Mouse (Mus musculus): ENCODE data around the gene C87499. TPM values are rescaled to one million over a fixed set of nuclear protein-coding genes. Genes with fewer than 3 reads are reported as not detected.
A peak's percentile ranks its signal among the peaks of the same experiment; 100 is the strongest.

C87499 gene
- not detected in 2 replicates for total RNA-seq (2017)

- ATAC-seq (replicated peaks in 1 of 2; ENCODE audit: insufficient read depth in 1 of 2, low FRiP score in 2 of 2, low TSS enrichment in 1 of 2, low read depth in 1 of 2, poor library complexity in 2 of 2, severe bottlenecking in 2 of 2): no peak
Observed at GRCm38 (mm10) chr4:88634311-88634710, at the start of gene C87499. Gene C87499, minus strand, starts transcription at chr4:88634411.

- no peak; a peak in 1 of 4 replicates for ATAC-seq (replicated peaks in 1 of 2; ENCODE audit: insufficient read depth in 1 of 2, low FRiP score in 2 of 2, low TSS enrichment in 1 of 2, low read depth in 1 of 2, poor library complexity in 2 of 2, severe bottlenecking in 2 of 2)
Observed at GRCm38 (mm10) chr4:88683812-88684211, 49.6 kb upstream of the C87499 start, which contains the start of gene Ifna2. Gene Ifna2, minus strand, starts transcription at chr4:88683912.

- no peak for ATAC-seq (replicated peaks in 1 of 2; ENCODE audit: insufficient read depth in 1 of 2, low FRiP score in 2 of 2, low TSS enrichment in 1 of 2, low read depth in 1 of 2, poor library complexity in 2 of 2, severe bottlenecking in 2 of 2)
Observed at GRCm38 (mm10) chr4:88681353-88681752, 47.1 kb upstream of the C87499 start.

GRCm38 (mm10) chr4:88680362-88680761 lies 46.2 kb upstream of the C87499 start:
- peak in 1 of 2 experiments; percentile 45; a peak in 1 of 4 replicates for ATAC-seq (replicated peaks in 1 of 2; ENCODE audit: insufficient read depth in 1 of 2, low FRiP score in 2 of 2, low TSS enrichment in 1 of 2, low read depth in 1 of 2, poor library complexity in 2 of 2, severe bottlenecking in 2 of 2)

- ATAC-seq (replicated peaks in 1 of 2; ENCODE audit: insufficient read depth in 1 of 2, low FRiP score in 2 of 2, low TSS enrichment in 1 of 2, low read depth in 1 of 2, poor library complexity in 2 of 2, severe bottlenecking in 2 of 2): no peak
Observed at GRCm38 (mm10) chr4:88676824-88677223, 42.6 kb upstream of the C87499 start, which contains the start of gene Ifna16. Gene Ifna16, minus strand, starts transcription at chr4:88676924.

- no peak for ATAC-seq (replicated peaks in 1 of 2; ENCODE audit: insufficient read depth in 1 of 2, low FRiP score in 2 of 2, low TSS enrichment in 1 of 2, low read depth in 1 of 2, poor library complexity in 2 of 2, severe bottlenecking in 2 of 2)
Observed at GRCm38 (mm10) chr4:88655461-88655860, 21.2 kb upstream of the C87499 start.

GRCm38 (mm10) chr4:88653644-88654043 lies 19.4 kb upstream of the C87499 start:
- ATAC-seq (replicated peaks in 1 of 2; ENCODE audit: insufficient read depth in 1 of 2, low FRiP score in 2 of 2, low TSS enrichment in 1 of 2, low read depth in 1 of 2, poor library complexity in 2 of 2, severe bottlenecking in 2 of 2): no peak

GRCm38 (mm10) chr4:88644359-88644758 lies 10.1 kb upstream of the C87499 start, which contains the start of gene Ifna13:
Gene Ifna13, minus strand, starts transcription at chr4:88644459.
- ATAC-seq (replicated peaks in 1 of 2; ENCODE audit: insufficient read depth in 1 of 2, low FRiP score in 2 of 2, low TSS enrichment in 1 of 2, low read depth in 1 of 2, poor library complexity in 2 of 2, severe bottlenecking in 2 of 2): no peak

- no peak for ATAC-seq (replicated peaks in 1 of 2; ENCODE audit: insufficient read depth in 1 of 2, low FRiP score in 2 of 2, low TSS enrichment in 1 of 2, low read depth in 1 of 2, poor library complexity in 2 of 2, severe bottlenecking in 2 of 2)
Observed at GRCm38 (mm10) chr4:88642526-88642925, 8.3 kb upstream of the C87499 start.

- peak; percentile 96 to 98 for ATAC-seq (replicated peaks in 1 of 2; ENCODE audit: insufficient read depth in 1 of 2, low FRiP score in 2 of 2, low TSS enrichment in 1 of 2, low read depth in 1 of 2, poor library complexity in 2 of 2, severe bottlenecking in 2 of 2)
Observed at GRCm38 (mm10) chr4:88641077-88641831, 7.0 kb upstream of the C87499 start.

GRCm38 (mm10) chr4:88640704-88641076 lies 6.5 kb upstream of the C87499 start:
- 0 out of 4 replicates have a peak, but pooled peaks of 1 of the 2 experiments have one; percentile 7 for ATAC-seq (replicated peaks in 1 of 2; ENCODE audit: insufficient read depth in 1 of 2, low FRiP score in 2 of 2, low TSS enrichment in 1 of 2, low read depth in 1 of 2, poor library complexity in 2 of 2, severe bottlenecking in 2 of 2)

GRCm38 (mm10) chr4:88603276-88603675 lies 30.9 kb downstream of the C87499 start, which contains the start of gene Ifna12:
Gene Ifna12, minus strand, starts transcription at chr4:88603376.
- ATAC-seq (replicated peaks in 1 of 2; ENCODE audit: insufficient read depth in 1 of 2, low FRiP score in 2 of 2, low TSS enrichment in 1 of 2, low read depth in 1 of 2, poor library complexity in 2 of 2, severe bottlenecking in 2 of 2): no peak

GRCm38 (mm10) chr4:88592285-88592684 lies 41.9 kb downstream of the C87499 start, which contains the start of gene Ifna9:
Gene Ifna9, minus strand, starts transcription at chr4:88592385.
- ATAC-seq (replicated peaks in 1 of 2; ENCODE audit: insufficient read depth in 1 of 2, low FRiP score in 2 of 2, low TSS enrichment in 1 of 2, low read depth in 1 of 2, poor library complexity in 2 of 2, severe bottlenecking in 2 of 2): no peak

Other genes with a start within 250 kb of the C87499 start
- 25.9 and 33.5 TPM in 2 replicates for gene Hacd4, start 195.5 kb downstream of the C87499 start, total RNA-seq (2017)
- gene Ifnb1, start 111.6 kb downstream of the C87499 start, total RNA-seq (2017): not detected in 2 replicates
- gene Ifna15, start 76.2 kb downstream of the C87499 start, total RNA-seq (2017): not detected in 2 replicates
- gene Ifna14, start 62.6 kb downstream of the C87499 start, total RNA-seq (2017): not detected in 2 replicates
- gene Ifna9, start 42.0 kb downstream of the C87499 start, total RNA-seq (2017): not detected in 2 replicates
- not detected in 2 replicates for gene Ifna12, start 31.0 kb downstream of the C87499 start, total RNA-seq (2017)
- not detected in 2 replicates for gene Ifna13, start 10.0 kb upstream of the C87499 start, total RNA-seq (2017)
- gene Ifna16, start 42.5 kb upstream of the C87499 start, total RNA-seq (2017): not detected in 2 replicates
- not detected in 2 replicates for gene Ifna2, start 49.5 kb upstream of the C87499 start, total RNA-seq (2017)
- gene Ifnab, start 56.9 kb upstream of the C87499 start, total RNA-seq (2017): not detected in 2 replicates
- 2.2 TPM in 1 of 2 replicates, not detected in the other for gene Gm26566, start 87.4 kb upstream of the C87499 start, total RNA-seq (2017)
- 101 and 115 TPM in 2 replicates for gene Klhl9, start 88.1 kb upstream of the C87499 start, total RNA-seq (2017)
- gene Gm13271, start 120.5 kb upstream of the C87499 start, total RNA-seq (2017): not detected in 2 replicates
- not detected in 2 replicates for gene Gm13283, start 125.7 kb upstream of the C87499 start, total RNA-seq (2017)
- not detected in 2 replicates for gene Gm13290, start 139.4 kb upstream of the C87499 start, total RNA-seq (2017)
- not detected in 2 replicates for gene Gm13289, start 142.5 kb upstream of the C87499 start, total RNA-seq (2017)
- gene Gm13272, start 145.4 kb upstream of the C87499 start, total RNA-seq (2017): not detected in 2 replicates
- 0.55 TPM in 1 of 2 replicates, not detected in the other for gene Ifnz, start 147.7 kb upstream of the C87499 start, total RNA-seq (2017)
- not detected in 2 replicates for gene Gm13276, start 151.3 kb upstream of the C87499 start, total RNA-seq (2017)
- gene Gm13277, start 154.2 kb upstream of the C87499 start, total RNA-seq (2017): not detected in 2 replicates
- not detected in 2 replicates for gene Gm13278, start 157.1 kb upstream of the C87499 start, total RNA-seq (2017)
- gene Gm13275, start 160.1 kb upstream of the C87499 start, total RNA-seq (2017): not detected in 2 replicates
- not detected in 2 replicates for gene Gm13279, start 163.0 kb upstream of the C87499 start, total RNA-seq (2017)
- gene Gm13285, start 165.3 kb upstream of the C87499 start, total RNA-seq (2017): 0.89 TPM in 1 of 2 replicates, not detected in the other
- not detected in 2 replicates for gene Gm13287, start 168.8 kb upstream of the C87499 start, total RNA-seq (2017)
- not detected in 2 replicates for gene Gm13288, start 171.1 kb upstream of the C87499 start, total RNA-seq (2017)
- gene Ifna7, start 181.8 kb upstream of the C87499 start, total RNA-seq (2017): not detected in 2 replicates
- gene Ifna11, start 185.5 kb upstream of the C87499 start, total RNA-seq (2017): not detected in 2 replicates
- not detected in 2 replicates for gene Ifna6, start 193.0 kb upstream of the C87499 start, total RNA-seq (2017)
- gene Ifna5, start 201.1 kb upstream of the C87499 start, total RNA-seq (2017): not detected in 2 replicates
- gene Ifna4, start 207.4 kb upstream of the C87499 start, total RNA-seq (2017): not detected in 2 replicates
- not detected in 2 replicates for gene Ifna1, start 215.7 kb upstream of the C87499 start, total RNA-seq (2017)
- gene Ifne, start 245.8 kb upstream of the C87499 start, total RNA-seq (2017): not detected in 2 replicates